Mouse (Mus musculus) lung, adult 2 months (tissue): Measurements from ENCODE around the gene Syn3.

Experiments used
- CTCF ChIP-seq: fragments of 200-500 bp; IDR thresholded peaks from 2 replicates; pipeline ENCODE4 v1.5.1; 2011; ENCODE audit warnings: mild to moderate bottlenecking, low read length, control low read depth; ENCODE audit not compliant: insufficient read depth
- POLR2A ChIP-seq: fragments of 200-500 bp; IDR thresholded peaks from 2 replicates; pipeline ENCODE4 v1.6.1; 2011; ENCODE audit warnings: low read depth, mild to moderate bottlenecking, control low read depth, low read length, borderline replicate concordance; ENCODE audit errors: extremely low read depth

- TF ChIP-seq CTCF (no peak), POLR2A (no peak)
Measured at GRCm38 (mm10) chr10:86187881-86188280, 310.8 kb downstream of the Syn3 start.
